Mouse (Mus musculus) splenic B cell, adult 2 months (primary cell): ENCODE results near the gene Lman2l.
A peak's percentile ranks its signal among the peaks of the same experiment; 100 is the strongest.

Experiments used
- DNase-seq: peaks from one replicate; pipeline ENCODE4 v3.0.0-alpha.2; 2011; ENCODE audit warnings: low read depth, low spot score
- H3K27me3 ChIP-seq: 2 replicates; pipeline ENCODE4 v1.6.1; 2012; ENCODE audit warnings: mild to moderate bottlenecking, low read length, moderate library complexity, mixed read lengths; ENCODE audit not compliant: control insufficient read depth, poor library complexity, insufficient read depth, severe bottlenecking
- H3K36me3 ChIP-seq: 2 replicates; pipeline ENCODE4 v1.6.1; 2012; ENCODE audit warnings: mild to moderate bottlenecking, low read length, moderate library complexity, mixed read lengths; ENCODE audit not compliant: control insufficient read depth, poor library complexity, insufficient read depth, severe bottlenecking

Lman2l gene

GRCm38 (mm10) chr1:36472106-36472440 lies 27.0 kb upstream of the Lman2l start:
- H3K27me3 ChIP-seq: no peaks in the 10 kb centered on the region
- no peaks in the 10 kb centered on the region for H3K36me3 ChIP-seq
- no peak for DNase-seq

GRCm38 (mm10) chr1:36471181-36472105 lies 26.4 kb upstream of the Lman2l start, which contains the start of gene Cnnm4:
Cnnm4 (plus strand) TSS chr1:36471620.
- H3K27me3 ChIP-seq: no peaks in the 10 kb centered on the region
- DNase-seq: peak; percentile 89
- no peaks in the 10 kb centered on the region for H3K36me3 ChIP-seq

GRCm38 (mm10) chr1:36469811-36470444 lies 24.9 kb upstream of the Lman2l start:
- DNase-seq: no peak
- Histone ChIP-seq H3K27me3 (no peaks in the 10 kb centered on the region), H3K36me3 (no peaks in the 10 kb centered on the region)

GRCm38 (mm10) chr1:36467446-36467845 lies 22.4 kb upstream of the Lman2l start:
- DNase-seq: no peak
- no peaks in the 10 kb centered on the region for H3K36me3 ChIP-seq
- no peaks in the 10 kb centered on the region for H3K27me3 ChIP-seq

- H3K27me3 ChIP-seq: no peaks in the 10 kb centered on the region
- DNase-seq: no peak
- H3K36me3 ChIP-seq: no peaks in the 10 kb centered on the region
These were observed 20.6 kb upstream of the Lman2l start for GRCm38 (mm10) chr1:36465641-36466160.

GRCm38 (mm10) chr1:36461829-36462228 lies 16.8 kb upstream of the Lman2l start:
- H3K27me3 ChIP-seq: no peaks in the 10 kb centered on the region
- DNase-seq: peak; percentile 47
- H3K36me3 ChIP-seq: no peaks in the 10 kb centered on the region

- Histone ChIP-seq H3K36me3 (no peaks in the 10 kb centered on the region), H3K27me3 (no peaks in the 10 kb centered on the region)
- DNase-seq: no peak
These were observed 13.1 kb upstream of the Lman2l start for GRCm38 (mm10) chr1:36458169-36458568.

GRCm38 (mm10) chr1:36457388-36458014 lies 12.4 kb upstream of the Lman2l start:
- no peaks in the 10 kb centered on the region for H3K27me3 ChIP-seq
- no peaks in the 10 kb centered on the region for H3K36me3 ChIP-seq
- no peak for DNase-seq

- DNase-seq: no peak
- Histone ChIP-seq H3K36me3 (no peaks in the 10 kb centered on the region), H3K27me3 (no peaks in the 10 kb centered on the region)
These were observed 9.2 kb upstream of the Lman2l start for GRCm38 (mm10) chr1:36454055-36454815.

- DNase-seq: no peak
These were observed 1.8 kb upstream of the Lman2l start for GRCm38 (mm10) chr1:36446841-36447240.

GRCm38 (mm10) chr1:36446106-36446824 lies 1.2 kb upstream of the Lman2l start:
- Histone ChIP-seq H3K27me3 (no peaks in the 10 kb centered on the region), H3K36me3 (peaks cover 2% of the 10 kb centered on the region; the same call in 1 of the 2 replicates)
- peak; percentile 40 for DNase-seq

More at GRCm38 (mm10) chr1:36446841-36447240, 1.8 kb upstream of the Lman2l start:
- Histone ChIP-seq H3K36me3 (no peaks in the 10 kb centered on the region), H3K27me3 (no peaks in the 10 kb centered on the region)

GRCm38 (mm10) chr1:36445508-36445907 lies 437 bp upstream of the Lman2l start:
- no peaks in the 10 kb centered on the region for H3K27me3 ChIP-seq

GRCm38 (mm10) chr1:36441101-36441500 lies 4.0 kb downstream of the Lman2l start:
- no peaks in the 10 kb centered on the region for H3K27me3 ChIP-seq
- DNase-seq: no peak
- peaks cover 10% of the 10 kb centered on the region for H3K36me3 ChIP-seq

More at GRCm38 (mm10) chr1:36445508-36445907, 437 bp upstream of the Lman2l start:
- no peak for DNase-seq
- H3K36me3 ChIP-seq: peaks cover 2% of the 10 kb centered on the region; the same call in 1 of the 2 replicates

GRCm38 (mm10) chr1:36437223-36437622 lies 7.8 kb downstream of the Lman2l start:
- DNase-seq: no peak
- Histone ChIP-seq H3K36me3 (peaks cover 10% of the 10 kb centered on the region), H3K27me3 (no peaks in the 10 kb centered on the region)
